Mouse (Mus musculus) spleen, adult 2 months (tissue): ENCODE data around the gene Nectin2. TPM values are rescaled to one million over a fixed set of nuclear protein-coding genes. Genes with fewer than 3 reads are reported as not detected.

Experiments used
- DNase-seq, 2 experiments: peaks; one replicate each; pipeline versions ENCODE4 v3.0.0 to v3.0.0-alpha.2; 2012 to 2021; ENCODE audit warnings: low spot score in 2 of 2, low read depth in 1 of 2
- H3K27ac ChIP-seq: fragments of 200-500 bp; 2 replicates; pipeline ENCODE4 v1.5.1; 2012; ENCODE audit warnings: low read length, inconsistent platforms; ENCODE audit not compliant: insufficient read depth
- H3K27me3 ChIP-seq: fragments of 200-500 bp; 2 replicates; pipeline ENCODE4 v1.6.1; 2012; ENCODE audit warnings: mild to moderate bottlenecking, moderate library complexity, low read length, inconsistent platforms; ENCODE audit not compliant: control insufficient read depth, insufficient read depth
- H3K36me3 ChIP-seq: fragments of 200-500 bp; 2 replicates; pipeline ENCODE4 v1.6.1; 2012; ENCODE audit warnings: mild to moderate bottlenecking, low read length, inconsistent platforms; ENCODE audit not compliant: control insufficient read depth, insufficient read depth
- H3K4me1 ChIP-seq: fragments of 200-500 bp; 2 replicates; pipeline ENCODE4 v1.6.1; 2011; ENCODE audit warnings: inconsistent platforms; ENCODE audit not compliant: control insufficient read depth, insufficient read depth, insufficient read length
- H3K4me3 ChIP-seq: fragments of 200-500 bp; 2 replicates; pipeline ENCODE4 v1.5.1; 2011; ENCODE audit warnings: mild to moderate bottlenecking, inconsistent platforms; ENCODE audit not compliant: insufficient read depth, insufficient read length; ENCODE audit errors: extremely low read depth
- CTCF ChIP-seq: fragments of 200-500 bp; IDR thresholded peaks from 2 replicates; pipeline ENCODE4 v1.5.1; 2011; ENCODE audit warnings: mild to moderate bottlenecking, inconsistent platforms; ENCODE audit not compliant: insufficient read depth, insufficient read length, insufficient replicate concordance; ENCODE audit errors: extremely low read depth
- POLR2A ChIP-seq: fragments of 200-500 bp; IDR thresholded peaks from 2 replicates; pipeline ENCODE4 v1.6.1; 2011; ENCODE audit warnings: low read depth, low read length, inconsistent platforms
- WGBS: fragments of 180-500 bp; shearing (Covaris S2); methylation state at CpG from one replicate; pipeline ENCODE4 v1.1.7; 2018; 5-methylcytosine and 5-hydroxymethylcytosine counted together
- polyA plus RNA-seq: library from polyadenylated mRNA; depleted of rRNA; stranded (reverse); fragments of >200 nt; gene quantifications from 2 replicates; pipeline ENCODE4 v1.2.3, GENCODE M21; 2012

Nectin2 gene
- polyA plus RNA-seq, 1 experiment: 24.4 TPM

DNA sequence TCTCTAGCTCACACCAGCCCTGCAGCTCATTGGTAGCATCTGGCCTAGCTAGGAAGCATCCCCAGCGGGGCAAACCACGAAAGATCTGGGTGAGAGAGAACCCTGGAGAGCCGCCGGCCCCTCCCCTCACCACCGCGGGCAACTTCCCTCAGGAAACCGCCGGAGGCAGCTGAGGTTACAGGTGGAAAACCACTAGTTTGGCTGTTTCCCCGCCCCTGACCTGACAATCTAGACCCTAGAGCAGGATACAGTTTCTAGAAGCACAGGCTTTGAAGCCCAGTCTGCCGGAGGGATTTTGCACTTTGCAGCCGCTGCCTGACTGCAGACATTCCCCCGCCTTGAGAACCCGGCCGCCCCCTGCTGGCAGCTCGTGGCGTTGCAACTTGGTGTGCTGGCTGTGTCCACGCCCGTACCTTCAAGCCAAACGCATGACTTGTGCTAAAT lies 39.6 kb upstream of the Nectin2 start:
- H3K27ac ChIP-seq: no peak overlapping the region
- 2% methylated on average over 19 of the region's 19 CpGs for WGBS
- H3K27me3 ChIP-seq: no peaks in the 10 kb centered on the region
- peaks cover 13% of the 10 kb centered on the region for H3K4me1 ChIP-seq
- TF ChIP-seq POLR2A: no peak
- TF ChIP-seq CTCF: peak; percentile 96
- DNase-seq: peak; percentile 53 to 86
- peak overlapping the region; percentile 26; the same call in 1 of the 2 replicates for H3K4me3 ChIP-seq
- no peaks in the 10 kb centered on the region for H3K36me3 ChIP-seq

GRCm38 (mm10) chr7:19785874-19786458 lies 35.7 kb upstream of the Nectin2 start:
- peaks cover 7% of the 10 kb centered on the region for H3K4me1 ChIP-seq

GRCm38 (mm10) chr7:19784764-19785535 lies 34.7 kb upstream of the Nectin2 start:
- peak; percentile 45; the same call in 1 of the 2 replicates for TF ChIP-seq CTCF
- TF ChIP-seq POLR2A: no peak
- no peak for DNase-seq
- Histone ChIP-seq H3K27me3 (no peaks in the 10 kb centered on the region), H3K36me3 (no peaks in the 10 kb centered on the region), H3K4me3 (no peak overlapping the region), H3K27ac (no peak overlapping the region), H3K4me1 (peaks cover 4% of the 10 kb centered on the region)
- WGBS: 61% methylated on average over 11 of the region's 11 CpGs

More at GRCm38 (mm10) chr7:19785874-19786458, 35.7 kb upstream of the Nectin2 start:
- TF ChIP-seq POLR2A: no peak
- TF ChIP-seq CTCF: no peak
- H3K36me3 ChIP-seq: no peaks in the 10 kb centered on the region
- no peak overlapping the region for H3K27ac ChIP-seq
- no peak overlapping the region for H3K4me3 ChIP-seq
- no peak for DNase-seq
- no peaks in the 10 kb centered on the region for H3K27me3 ChIP-seq
- WGBS: 25% methylated on average over 12 of the region's 12 CpGs

DNA sequence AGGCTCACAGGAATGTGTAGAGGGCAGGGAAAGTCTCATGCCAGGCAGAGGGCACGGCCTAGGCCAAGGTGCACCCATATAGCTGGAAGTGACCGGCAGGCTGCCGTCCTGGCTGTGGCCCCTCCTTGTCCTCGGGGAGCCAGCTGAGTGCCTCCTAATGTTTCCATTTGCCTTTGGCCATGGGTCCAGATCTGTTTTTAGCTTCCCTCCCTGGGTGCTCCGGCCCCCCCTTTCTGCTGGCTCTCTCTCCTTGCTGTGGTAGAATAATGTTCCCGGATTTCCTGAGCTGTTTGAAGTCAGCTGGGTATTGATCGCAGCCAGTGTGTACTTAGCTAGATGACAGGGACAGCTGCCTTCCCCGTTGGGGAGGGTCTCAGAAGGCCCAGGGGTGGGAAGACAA lies 33.3 kb upstream of the Nectin2 start:
- 77% methylated on average over 8 of the region's 8 CpGs for WGBS
- DNase-seq: no peak
- H3K4me3 ChIP-seq: no peak overlapping the region
- no peaks in the 10 kb centered on the region for H3K4me1 ChIP-seq
- no peaks in the 10 kb centered on the region for H3K36me3 ChIP-seq
- no peaks in the 10 kb centered on the region for H3K27me3 ChIP-seq
- no peak overlapping the region for H3K27ac ChIP-seq
- TF ChIP-seq CTCF: no peak
- TF ChIP-seq POLR2A: no peak

DNA sequence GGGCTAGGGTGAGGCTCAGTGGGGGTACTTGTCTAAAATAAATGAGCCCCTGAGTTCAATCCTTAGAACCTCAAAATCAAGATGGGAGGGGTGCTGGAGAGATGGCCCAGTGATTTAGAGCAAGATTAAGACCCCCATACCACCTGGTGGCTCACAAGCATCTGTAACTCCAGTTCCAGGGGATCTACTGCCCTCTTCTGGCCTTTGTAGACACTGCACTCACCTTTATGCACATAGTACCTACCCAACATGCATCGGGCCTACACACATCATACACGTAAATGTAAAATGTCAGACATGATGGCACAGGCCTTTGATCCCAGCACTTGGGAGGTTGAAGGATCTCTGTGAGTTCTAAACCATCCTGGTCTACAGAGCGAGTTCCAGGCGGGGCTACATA lies 32.4 kb upstream of the Nectin2 start:
- H3K27me3 ChIP-seq: no peaks in the 10 kb centered on the region
- 92% methylated on average over 4 of the region's 4 CpGs for WGBS
- no peak for DNase-seq
- no peak overlapping the region for H3K4me3 ChIP-seq
- TF ChIP-seq POLR2A (no peak), CTCF (no peak)
- H3K36me3 ChIP-seq: no peaks in the 10 kb centered on the region
- H3K4me1 ChIP-seq: no peaks in the 10 kb centered on the region
- H3K27ac ChIP-seq: no peak overlapping the region

DNA sequence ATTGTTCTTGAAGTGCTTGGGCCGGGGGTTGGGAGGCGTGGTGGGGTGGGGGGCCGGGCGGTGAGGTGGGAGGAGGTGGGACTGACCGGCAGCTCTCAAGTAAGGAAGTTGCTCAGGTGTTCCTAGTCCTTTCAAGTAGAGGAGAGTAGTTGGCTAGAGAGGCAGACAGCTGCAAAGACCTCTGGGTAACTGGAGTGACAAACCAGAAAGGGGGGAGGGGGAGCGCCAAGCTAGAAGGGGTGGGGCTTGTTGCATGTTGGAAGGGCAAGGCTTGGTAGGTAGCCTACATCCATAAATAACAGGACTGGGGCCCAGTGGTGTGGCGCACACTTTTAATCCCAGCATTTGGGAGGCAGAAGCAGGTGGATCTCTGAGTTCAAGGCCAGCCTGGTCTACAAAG lies 31.5 kb upstream of the Nectin2 start:
- Histone ChIP-seq H3K4me1 (no peaks in the 10 kb centered on the region), H3K27ac (no peak overlapping the region), H3K4me3 (no peak overlapping the region), H3K27me3 (no peaks in the 10 kb centered on the region), H3K36me3 (no peaks in the 10 kb centered on the region)
- TF ChIP-seq CTCF (no peak), POLR2A (no peak)
- no peak for DNase-seq
- 83% methylated on average over 7 of the region's 7 CpGs for WGBS

GRCm38 (mm10) chr7:19779903-19780302 lies 29.6 kb upstream of the Nectin2 start:
- DNase-seq: no peak
- H3K27me3 ChIP-seq: no peaks in the 10 kb centered on the region
- H3K4me3 ChIP-seq: no peak overlapping the region
- TF ChIP-seq POLR2A (no peak), CTCF (no peak)
- no peak overlapping the region for H3K27ac ChIP-seq
- no peaks in the 10 kb centered on the region for H3K36me3 ChIP-seq
- H3K4me1 ChIP-seq: no peaks in the 10 kb centered on the region
- 87% methylated on average over 4 of the region's 4 CpGs for WGBS
